Mouse (Mus musculus): ENCODE measurements around the gene Ogfr.

- TF ChIP-seq CTCF (IDR thresholded peaks at IDR 0.05; ENCODE audit: control insufficient read depth, insufficient read depth, insufficient replicate concordance, low read depth, low read length) (no peak), POLR2A (IDR thresholded peaks at IDR 0.05; ENCODE audit: control insufficient read depth, low read depth, low read length) (no peak)
Observed at GRCm38 (mm10) chr2:180576482-180576881, 12.6 kb upstream of the Ogfr start.
